Mouse (Mus musculus): ENCODE measurements at regions not wholly inside any gene's neighbourhood (a gene's known extent, or its start where the extent isn't known, plus 50 kb on each side); places are given as distances from the start of the nearest gene placed in this dataset.
A peak's percentile ranks its signal among the peaks of the same experiment; 100 is the strongest.

DNA sequence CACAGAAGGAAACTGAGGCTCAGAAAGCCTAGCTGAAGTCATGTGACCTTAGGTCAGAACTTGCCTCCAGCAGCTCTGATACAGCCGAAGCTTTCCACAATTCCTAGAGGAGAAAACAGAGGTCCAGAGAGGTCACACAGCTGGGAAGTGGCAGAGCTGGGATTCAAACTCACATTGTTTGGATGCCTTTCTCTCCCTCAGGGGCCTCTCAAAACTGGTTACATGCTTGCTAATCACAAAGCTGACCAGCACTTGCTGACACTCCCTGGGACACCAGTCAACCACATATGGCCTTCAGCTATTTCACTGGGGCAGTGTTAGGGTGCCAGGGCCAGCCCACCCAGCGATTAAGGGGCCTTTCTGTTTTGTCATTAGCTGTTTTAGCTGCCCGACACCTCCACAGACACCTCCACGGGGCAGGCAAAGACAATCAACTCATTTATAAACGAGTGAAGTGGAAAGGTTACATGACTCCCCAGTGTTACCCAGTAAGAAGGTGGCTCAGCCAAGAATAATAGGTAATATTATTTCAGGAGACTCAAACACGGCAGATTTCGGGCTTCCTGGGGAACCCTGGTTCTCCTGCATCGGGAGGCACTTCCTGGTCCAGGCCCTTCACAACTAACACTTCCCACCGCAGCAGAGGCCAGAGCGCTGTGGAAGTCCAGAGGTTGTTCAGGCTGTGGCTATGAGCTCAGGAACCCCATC, 71.4 kb downstream of the 2410131K14Rik start:
- 46% methylated on average over 10 of the region's 10 CpGs for WGBS
- Histone ChIP-seq H3K9me3 (no peaks in the 10 kb centered on the region), H3K4me3 (no peak overlapping the region), H3K27ac (replicated peaks) (no peak overlapping the region), H3K36me3 (no peaks in the 10 kb centered on the region), H3K4me2 (no peak overlapping the region), H3K9ac (no peak overlapping the region), H3K27me3 (peaks cover 8% of the 10 kb centered on the region; the same call in 1 of the 2 replicates), H3K4me1 (replicated peaks) (peaks cover 6% of the 10 kb centered on the region)
- ATAC-seq (ENCODE audit: low FRiP score, low read depth), result no peak

DNA sequence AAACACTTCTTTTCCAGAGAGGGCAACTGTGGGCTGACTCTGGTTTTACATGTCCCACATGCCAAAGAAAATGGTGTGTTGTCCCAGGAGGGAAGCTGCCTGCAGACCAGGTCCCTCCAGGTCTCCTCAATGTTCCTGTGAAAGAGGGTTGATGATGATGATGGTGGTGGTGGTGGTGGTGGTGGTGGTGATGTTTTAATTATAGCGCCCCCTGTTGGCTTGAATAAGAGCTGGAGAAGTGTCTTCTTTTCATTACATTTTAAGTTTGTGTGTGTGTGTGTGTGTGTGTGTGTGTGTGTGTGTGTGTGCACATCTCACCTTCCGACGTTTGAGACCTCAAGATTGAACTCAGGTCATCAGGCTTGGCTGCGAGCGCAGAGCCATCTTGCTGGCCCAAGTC, 73.0 kb downstream of the 2410131K14Rik start:
- ATAC-seq (ENCODE audit: low FRiP score, low read depth), result no peak
- 84% methylated on average over 5 of the region's 5 CpGs for WGBS
- no peak overlapping the region for H3K27ac ChIP-seq (replicated peaks)

DNA sequence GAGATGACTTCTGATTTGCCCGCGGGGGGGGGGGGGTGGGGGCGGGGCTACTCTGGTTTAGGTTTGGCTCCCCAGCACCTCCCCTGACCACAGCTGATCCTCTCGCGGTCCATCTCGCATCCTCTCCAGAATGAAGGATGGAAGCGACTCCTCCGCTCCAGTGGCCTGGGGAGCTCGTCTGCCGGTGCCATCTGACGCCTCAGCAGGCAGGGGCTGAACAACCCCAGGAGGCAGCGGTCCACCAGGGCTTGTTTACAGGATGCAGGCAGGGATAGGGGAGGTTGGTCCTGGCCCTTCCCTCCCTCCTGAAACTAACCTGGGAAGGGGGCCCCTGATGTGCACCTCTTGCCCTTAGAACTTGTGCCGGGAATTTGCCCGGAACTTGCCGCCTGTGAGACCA, 73.9 kb downstream of the 2410131K14Rik start:
- H3K9me3 ChIP-seq, result no peaks in the 10 kb centered on the region
- 17% methylated on average over 13 of the region's 15 CpGs for WGBS
- H3K4me3 ChIP-seq, result no peak overlapping the region
- H3K27me3 ChIP-seq, result peaks cover 8% of the 10 kb centered on the region; the same call in 1 of the 2 replicates
- H3K4me1 ChIP-seq (replicated peaks), result peaks cover 12% of the 10 kb centered on the region
- ATAC-seq (ENCODE audit: low FRiP score, low read depth), result no peak
- H3K9ac ChIP-seq, result no peak overlapping the region
- H3K36me3 ChIP-seq, result no peaks in the 10 kb centered on the region
- no peak overlapping the region for H3K27ac ChIP-seq (replicated peaks)
- peak overlapping the region; percentile 19; the same call in 1 of the 2 replicates for H3K4me2 ChIP-seq

More for the DNA sequence above, 73.0 kb downstream of the 2410131K14Rik start:
- Histone ChIP-seq H3K4me1 (replicated peaks) (peaks cover 12% of the 10 kb centered on the region), H3K4me3 (no peak overlapping the region), H3K4me2 (no peak overlapping the region), H3K27me3 (peaks cover 8% of the 10 kb centered on the region; the same call in 1 of the 2 replicates), H3K9me3 (no peaks in the 10 kb centered on the region), H3K36me3 (no peaks in the 10 kb centered on the region), H3K9ac (no peak overlapping the region)

DNA sequence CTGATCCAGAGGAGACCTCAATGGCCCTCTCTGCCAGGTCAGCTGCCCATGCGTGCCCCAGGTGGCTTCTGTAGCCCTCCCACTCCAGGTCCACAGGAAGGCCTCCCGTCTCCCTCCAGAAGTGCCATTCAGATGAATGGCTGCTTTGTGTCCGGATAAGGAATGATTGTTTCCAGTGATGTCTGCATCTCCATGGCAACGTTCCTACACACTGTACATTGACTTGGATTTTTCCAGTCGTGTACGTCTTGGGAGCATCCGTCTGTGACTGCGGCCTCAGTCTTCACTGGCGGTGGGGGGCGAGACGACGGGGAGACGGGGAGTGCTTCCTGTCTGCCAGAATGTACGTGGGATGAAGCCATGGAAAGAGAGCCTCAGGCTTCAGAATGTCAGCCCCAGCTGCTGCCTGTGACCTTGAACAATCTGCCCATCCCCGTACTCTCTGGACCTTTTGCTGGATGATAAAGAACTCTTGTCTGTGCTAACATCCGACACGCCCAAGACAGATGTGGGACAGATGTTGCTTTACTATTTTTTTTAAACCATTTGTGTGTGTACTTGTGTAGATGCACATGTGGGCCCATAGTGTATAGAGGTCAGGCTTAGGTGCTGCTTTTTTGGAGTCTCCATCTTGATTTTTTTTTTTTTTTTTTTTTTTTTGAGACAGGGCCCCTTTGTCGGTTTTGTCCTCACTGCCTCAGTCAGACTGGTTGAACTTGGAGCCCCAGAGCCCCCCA, 76.9 kb downstream of the 2410131K14Rik start:
- H3K9ac ChIP-seq, result no peak overlapping the region
- WGBS, result 18% methylated on average over 18 of the region's 18 CpGs
- H3K36me3 ChIP-seq, result no peaks in the 10 kb centered on the region
- no peaks in the 10 kb centered on the region for H3K9me3 ChIP-seq
- H3K27ac ChIP-seq (replicated peaks), result 0 out of 2 replicates have a peak overlapping the region, but pooled peaks have one; percentile 12
- no peak overlapping the region for H3K4me2 ChIP-seq
- peaks cover 8% of the 10 kb centered on the region; the same call in 1 of the 2 replicates for H3K27me3 ChIP-seq
- no peak overlapping the region for H3K4me3 ChIP-seq
- H3K4me1 ChIP-seq (replicated peaks), result peaks cover 16% of the 10 kb centered on the region
- peak; percentile 62; the same call in 1 of the 2 replicates for ATAC-seq (ENCODE audit: low FRiP score, low read depth)

DNA sequence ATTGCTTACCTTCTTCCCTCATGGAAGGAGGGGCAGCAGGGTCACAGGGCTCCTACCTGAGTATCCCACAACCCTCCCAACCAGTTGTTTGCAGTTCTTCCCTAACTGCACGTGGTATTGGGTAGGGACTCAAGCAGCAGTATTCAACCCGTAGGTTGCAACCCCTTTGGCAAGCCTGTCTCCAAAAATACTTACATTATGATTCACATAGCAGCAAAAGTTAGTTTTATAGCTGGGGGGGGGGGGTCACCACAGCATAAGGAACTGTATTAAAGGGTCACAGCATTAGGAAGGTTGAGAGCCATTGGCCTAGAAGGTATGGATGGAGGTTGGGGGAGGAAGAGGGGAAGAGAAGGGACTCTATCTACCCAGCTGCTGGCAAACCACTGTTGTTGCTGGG, 78.1 kb downstream of the 2410131K14Rik start:
- Histone ChIP-seq H3K4me3 (no peak overlapping the region), H3K27ac (replicated peaks) (no peak overlapping the region), H3K9ac (no peak overlapping the region), H3K9me3 (no peaks in the 10 kb centered on the region), H3K4me2 (no peak overlapping the region), H3K4me1 (replicated peaks) (peaks cover 27% of the 10 kb centered on the region), H3K36me3 (no peaks in the 10 kb centered on the region), H3K27me3 (peaks cover 8% of the 10 kb centered on the region; the same call in 1 of the 2 replicates)
- ATAC-seq (ENCODE audit: low FRiP score, low read depth), result no peak
- 86% methylated on average over 2 of the region's 2 CpGs for WGBS

DNA sequence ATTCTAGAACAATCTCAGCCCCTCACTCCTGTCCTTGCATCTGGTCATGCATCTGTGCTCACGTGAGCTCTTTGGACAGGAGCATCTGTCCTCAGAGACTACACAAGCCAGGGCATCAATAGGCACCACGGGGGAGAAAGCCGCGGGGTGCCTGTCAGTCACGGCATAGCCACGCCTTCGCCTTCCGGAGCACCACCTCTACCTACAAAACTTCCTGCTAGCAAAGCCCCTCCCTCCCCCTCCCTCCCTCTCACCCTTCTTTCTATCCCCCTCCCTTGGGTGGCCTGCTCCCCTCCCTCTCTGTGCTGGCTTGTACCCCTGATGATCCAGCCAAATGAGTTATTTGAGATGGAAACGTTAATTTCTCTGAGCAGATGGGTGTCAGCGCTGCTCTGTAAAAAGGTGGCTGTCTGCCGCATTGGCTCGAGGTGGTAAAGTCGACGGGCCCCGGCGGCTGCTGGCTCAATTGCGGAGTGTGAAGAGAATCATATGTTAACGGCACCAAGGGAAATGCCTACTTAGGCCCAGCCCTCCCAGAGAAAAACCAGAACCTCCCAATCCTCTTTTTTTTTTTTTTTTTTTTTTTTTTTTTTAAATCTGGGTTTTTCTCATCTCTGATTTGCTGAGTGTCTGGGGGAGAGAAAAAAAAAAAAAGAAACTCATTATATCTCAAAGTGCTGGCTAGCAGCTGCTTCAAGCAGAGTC, 82.0 kb downstream of the 2410131K14Rik start:
- peak overlapping the region; percentile 58 for H3K4me2 ChIP-seq
- H3K27me3 ChIP-seq, result no peaks in the 10 kb centered on the region
- whole genome bisulfite sequencing, result under 1% methylated on average over 18 of the region's 18 CpGs
- no peaks in the 10 kb centered on the region for H3K36me3 ChIP-seq
- no peak overlapping the region for H3K9ac ChIP-seq
- peak; percentile 32; the same call in 1 of the 2 replicates for ATAC-seq (ENCODE audit: low FRiP score, low read depth)
- no peak overlapping the region for H3K27ac ChIP-seq (replicated peaks)
- H3K9me3 ChIP-seq, result no peaks in the 10 kb centered on the region
- H3K4me1 ChIP-seq (replicated peaks), result peaks cover 30% of the 10 kb centered on the region
- peak overlapping the region; percentile 24 for H3K4me3 ChIP-seq

DNA sequence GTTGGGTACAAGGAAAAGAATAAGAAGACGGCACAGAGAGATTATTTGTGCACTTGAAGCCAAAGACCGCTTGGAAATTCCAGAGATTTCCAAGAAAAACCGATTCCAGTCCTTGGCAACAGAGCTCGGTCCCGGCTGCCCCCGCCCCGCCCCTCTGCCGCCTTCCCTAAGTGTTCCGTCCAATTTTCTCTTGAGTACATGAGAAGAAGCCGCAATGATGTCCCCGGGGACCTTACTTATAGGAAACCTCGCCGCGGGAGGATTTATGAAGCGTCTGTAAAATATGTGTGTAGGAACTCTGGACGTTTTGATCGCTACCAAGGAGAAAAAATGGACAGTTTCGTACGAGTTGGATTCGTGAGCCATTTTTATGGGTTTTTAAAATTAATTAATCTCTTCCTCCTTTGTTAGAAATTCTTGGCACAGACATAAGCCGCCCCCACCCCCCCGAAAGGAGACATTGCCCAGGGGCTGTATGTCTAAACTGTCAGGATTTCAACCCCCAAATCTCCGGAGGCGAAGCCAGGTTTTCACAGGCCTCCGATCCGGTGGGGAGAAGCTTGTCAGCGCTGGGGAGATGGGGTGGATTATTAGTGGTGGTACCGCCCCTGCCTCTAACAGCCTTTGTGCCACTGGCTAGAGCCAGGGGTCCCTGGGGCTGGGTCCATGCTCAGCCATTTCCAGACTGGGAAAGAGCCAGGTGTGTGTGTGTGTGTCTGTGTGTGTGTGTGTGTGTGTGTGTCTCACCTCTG, 83.1 kb downstream of the 2410131K14Rik start:
- Histone ChIP-seq H3K4me2 (peak overlapping the region; percentile 58), H3K4me3 (peak overlapping the region; percentile 25), H3K36me3 (no peaks in the 10 kb centered on the region), H3K27me3 (no peaks in the 10 kb centered on the region), H3K9me3 (no peaks in the 10 kb centered on the region), H3K27ac (replicated peaks) (peak overlapping the region; percentile 49; the same call in 1 of the 2 replicates), H3K4me1 (replicated peaks) (peaks cover 36% of the 10 kb centered on the region), H3K9ac (no peak overlapping the region)
- WGBS, result 3% methylated on average over 28 of the region's 28 CpGs
- no peak; the same call in 1 of the 2 replicates for ATAC-seq (ENCODE audit: low FRiP score, low read depth)

DNA sequence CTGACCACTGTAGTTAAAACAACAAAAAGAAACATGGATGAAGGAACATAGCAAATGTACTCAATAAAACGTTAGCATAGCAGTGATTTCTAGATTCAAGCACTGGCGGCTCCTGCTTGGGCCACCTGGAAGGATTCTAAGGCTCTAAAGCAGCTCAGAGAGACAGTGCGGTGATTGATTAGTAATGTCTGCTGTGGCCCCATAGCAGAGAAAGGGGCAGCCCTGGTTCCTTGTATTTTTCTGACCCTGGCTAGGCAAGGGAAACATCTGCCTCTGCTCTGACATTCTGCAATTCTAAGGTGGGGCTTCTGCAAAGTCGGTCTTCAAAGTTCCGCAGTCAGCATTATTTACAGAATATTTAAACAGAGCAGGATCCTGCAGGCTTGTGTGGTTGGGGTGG, 84.1 kb downstream of the 2410131K14Rik start:
- no peak for ATAC-seq (ENCODE audit: low FRiP score, low read depth)
- no peak overlapping the region for H3K4me2 ChIP-seq
- H3K27me3 ChIP-seq, result no peaks in the 10 kb centered on the region
- H3K9me3 ChIP-seq, result no peaks in the 10 kb centered on the region
- 75% methylated on average over 5 of the region's 5 CpGs for WGBS
- H3K4me1 ChIP-seq (replicated peaks), result peaks cover 36% of the 10 kb centered on the region
- H3K4me3 ChIP-seq, result no peak overlapping the region
- H3K27ac ChIP-seq (replicated peaks), result no peak overlapping the region
- no peak overlapping the region for H3K9ac ChIP-seq
- no peaks in the 10 kb centered on the region for H3K36me3 ChIP-seq

DNA sequence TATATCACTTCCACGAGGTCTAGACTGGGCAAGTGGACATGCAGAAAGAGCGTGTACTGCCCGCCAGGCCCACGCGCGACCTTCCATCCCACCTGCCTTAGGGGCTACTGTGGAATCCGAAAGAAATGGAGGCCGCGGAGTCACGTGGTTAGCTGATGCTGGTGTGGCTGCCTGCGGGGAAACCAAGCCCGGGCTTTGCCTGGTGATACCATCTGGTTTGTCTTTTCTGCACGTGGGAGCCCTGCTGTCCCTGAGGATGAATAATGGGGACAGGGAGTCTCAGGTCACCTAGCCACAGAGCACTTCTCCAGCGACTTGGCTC, 86.2 kb downstream of the 2410131K14Rik start:
- H3K36me3 ChIP-seq, result no peaks in the 10 kb centered on the region
- no peak; the same call in 1 of the 2 replicates for ATAC-seq (ENCODE audit: low FRiP score, low read depth)
- peak overlapping the region; percentile 81 for H3K4me2 ChIP-seq
- H3K9me3 ChIP-seq, result no peaks in the 10 kb centered on the region
- no peak overlapping the region for H3K9ac ChIP-seq
- peaks cover 36% of the 10 kb centered on the region for H3K4me1 ChIP-seq (replicated peaks)
- no peaks in the 10 kb centered on the region for H3K27me3 ChIP-seq
- WGBS, result 19% methylated on average over 14 of the region's 14 CpGs
- H3K27ac ChIP-seq (replicated peaks), result no peak overlapping the region
- peak overlapping the region; percentile 34; the same call in 1 of the 2 replicates for H3K4me3 ChIP-seq

DNA sequence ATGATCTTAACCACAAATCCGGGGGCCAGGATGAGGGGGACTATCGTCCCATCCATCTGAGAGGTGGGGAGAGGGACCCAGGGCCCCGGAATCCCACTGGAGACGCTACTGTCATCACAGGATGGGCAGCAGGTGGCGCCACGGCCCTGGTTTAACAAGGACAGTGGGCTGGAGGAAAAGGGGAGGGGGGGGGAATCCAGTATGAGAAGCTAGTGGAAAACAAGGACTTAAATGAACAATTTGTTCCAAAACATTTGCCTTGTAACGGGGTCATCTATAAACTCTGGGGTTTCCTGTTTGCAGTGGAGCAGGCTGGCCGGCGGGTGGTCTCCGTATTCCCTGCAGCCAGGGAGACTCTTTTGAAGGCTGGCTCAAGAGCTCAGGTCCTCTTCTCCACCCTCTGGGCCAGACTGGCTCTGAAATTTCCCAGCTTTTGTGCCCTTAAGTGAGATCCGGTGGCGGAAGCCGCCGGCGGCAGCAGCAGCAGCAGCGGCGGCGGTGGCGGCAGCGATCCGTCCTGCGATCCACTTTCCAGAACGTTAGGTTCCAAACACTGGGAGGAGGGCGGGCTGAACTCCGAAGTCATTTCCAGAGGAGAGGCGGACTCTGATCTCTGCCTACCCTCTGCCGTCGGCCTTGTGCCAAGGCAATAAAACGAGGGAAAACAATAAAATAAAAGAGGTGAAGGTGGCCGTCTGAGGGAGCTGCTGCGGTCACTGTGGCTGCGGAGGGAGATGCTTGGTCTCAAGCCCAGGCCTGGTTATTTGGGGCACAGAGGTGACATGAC, 86.8 kb downstream of the 2410131K14Rik start:
- no peaks in the 10 kb centered on the region for H3K27me3 ChIP-seq
- H3K36me3 ChIP-seq, result no peaks in the 10 kb centered on the region
- H3K27ac ChIP-seq (replicated peaks), result peak overlapping the region; percentile 65
- H3K4me1 ChIP-seq (replicated peaks), result peaks cover 33% of the 10 kb centered on the region
- ATAC-seq (ENCODE audit: low FRiP score, low read depth), result peak; percentile 71
- no peaks in the 10 kb centered on the region for H3K9me3 ChIP-seq
- H3K4me2 ChIP-seq, result peak overlapping the region; percentile 81
- WGBS, result under 1% methylated on average over 32 of the region's 32 CpGs
- peak overlapping the region; percentile 34 for H3K4me3 ChIP-seq
- H3K9ac ChIP-seq, result peak overlapping the region; percentile 17

DNA sequence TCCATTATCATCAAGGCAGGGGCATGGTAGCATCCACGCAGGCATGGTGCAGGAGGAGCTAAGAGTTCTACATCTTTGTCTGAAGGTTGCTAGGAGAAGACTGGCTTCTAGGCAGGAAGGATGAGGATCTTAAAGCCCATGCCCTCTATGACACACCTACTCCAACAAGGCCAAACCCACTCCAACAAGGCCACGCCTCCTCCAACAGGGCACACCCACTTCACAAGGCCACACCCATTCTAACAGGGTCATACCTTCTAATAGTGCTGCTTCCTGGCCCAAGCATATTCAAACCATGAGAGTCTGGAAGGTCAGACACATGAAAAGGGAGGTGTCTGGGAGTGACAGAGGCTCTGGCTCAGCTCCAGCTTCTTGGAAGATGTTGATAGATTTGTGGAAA, 89.0 kb downstream of the 2410131K14Rik start:
- Histone ChIP-seq H3K4me2 (no peak overlapping the region), H3K4me1 (replicated peaks) (peaks cover 17% of the 10 kb centered on the region), H3K9me3 (no peaks in the 10 kb centered on the region), H3K27ac (replicated peaks) (no peak overlapping the region), H3K9ac (no peak overlapping the region), H3K27me3 (no peaks in the 10 kb centered on the region), H3K4me3 (no peak overlapping the region), H3K36me3 (no peaks in the 10 kb centered on the region)
- 93% methylated on average over 2 of the region's 2 CpGs for WGBS
- ATAC-seq (ENCODE audit: low FRiP score, low read depth), result no peak
